Mouse (Mus musculus): ENCODE measurements around the gene 9130023H24Rik. TPM values are rescaled to one million over a fixed set of nuclear protein-coding genes. Genes with fewer than 3 reads are reported as not detected.

9130023H24Rik gene
- polyA plus RNA-seq, 1 experiment from 2014 or later: 9.0 TPM

- H3K36me3 ChIP-seq (ENCODE audit: control insufficient read depth, insufficient read depth, low read length): no peaks in the 10 kb centered on the region
- no peaks in the 10 kb centered on the region for H3K4me1 ChIP-seq (ENCODE audit: control insufficient read depth, insufficient read depth, low read length)
- no peak overlapping the region for H3K27ac ChIP-seq (ENCODE audit: low read depth, low read length)
- H3K4me3 ChIP-seq (ENCODE audit: low read depth, low read length): no peak overlapping the region
- no peak for DNase-seq (ENCODE audit: low spot score)
- ATAC-seq: no peak
- H3K27me3 ChIP-seq (replicated peaks; ENCODE audit: control insufficient read depth, insufficient read depth, low read length): no peaks in the 10 kb centered on the region
- WGBS: 91% methylated on average over 3 of the region's 3 CpGs
- H3K4me2 ChIP-seq (ENCODE audit: low read length): no peak overlapping the region
- H3K9ac ChIP-seq (ENCODE audit: low read length): no peak overlapping the region
- H3K9me3 ChIP-seq (replicated peaks; ENCODE audit: control insufficient read depth, low read length): no peaks in the 10 kb centered on the region
These were observed 16.9 kb downstream of the 9130023H24Rik start for GRCm38 (mm10) chr7:128220936-128221335.

- no peak for ATAC-seq
These were observed 17.9 kb downstream of the 9130023H24Rik start for GRCm38 (mm10) chr7:128219952-128220351.

GRCm38 (mm10) chr7:128209826-128210225, 28.0 kb downstream of the 9130023H24Rik start:
- WGBS: 68% methylated on average over 3 of the region's 3 CpGs
- H3K27me3 ChIP-seq (replicated peaks; ENCODE audit: control insufficient read depth, insufficient read depth, low read length): no peaks in the 10 kb centered on the region

More at GRCm38 (mm10) chr7:128219952-128220351, 17.9 kb downstream of the 9130023H24Rik start:
- WGBS: 88% methylated on average over 4 of the region's 4 CpGs
- no peaks in the 10 kb centered on the region for H3K9me3 ChIP-seq (replicated peaks; ENCODE audit: control insufficient read depth, low read length)
- no peaks in the 10 kb centered on the region for H3K4me1 ChIP-seq (ENCODE audit: control insufficient read depth, insufficient read depth, low read length)
- no peak overlapping the region for H3K9ac ChIP-seq (ENCODE audit: low read length)
- DNase-seq (ENCODE audit: low spot score): no peak
- H3K4me2 ChIP-seq (ENCODE audit: low read length): no peak overlapping the region
- H3K27me3 ChIP-seq (replicated peaks; ENCODE audit: control insufficient read depth, insufficient read depth, low read length): no peaks in the 10 kb centered on the region
- H3K27ac ChIP-seq (ENCODE audit: low read depth, low read length): no peak overlapping the region
- no peaks in the 10 kb centered on the region for H3K36me3 ChIP-seq (ENCODE audit: control insufficient read depth, insufficient read depth, low read length)
- no peak overlapping the region for H3K4me3 ChIP-seq (ENCODE audit: low read depth, low read length)

GRCm38 (mm10) chr7:128208187-128208586, 29.6 kb downstream of the 9130023H24Rik start:
- DNase-seq (ENCODE audit: low spot score) (peak; percentile 88), ATAC-seq (no peak)

More at GRCm38 (mm10) chr7:128209826-128210225, 28.0 kb downstream of the 9130023H24Rik start:
- no peaks in the 10 kb centered on the region for H3K4me1 ChIP-seq (ENCODE audit: control insufficient read depth, insufficient read depth, low read length)
- H3K27ac ChIP-seq (ENCODE audit: low read depth, low read length): no peak overlapping the region
- H3K9me3 ChIP-seq (replicated peaks; ENCODE audit: control insufficient read depth, low read length): no peaks in the 10 kb centered on the region
- ATAC-seq (no peak), DNase-seq (ENCODE audit: low spot score) (no peak)
- no peak overlapping the region for H3K4me2 ChIP-seq (ENCODE audit: low read length)
- no peaks in the 10 kb centered on the region for H3K36me3 ChIP-seq (ENCODE audit: control insufficient read depth, insufficient read depth, low read length)
- H3K9ac ChIP-seq (ENCODE audit: low read length): no peak overlapping the region
- H3K4me3 ChIP-seq (ENCODE audit: low read depth, low read length): no peak overlapping the region

GRCm38 (mm10) chr7:128206152-128206551, 31.7 kb downstream of the 9130023H24Rik start, which contains the start of gene Cox6a2:
Gene Cox6a2, minus strand, starts transcription at chr7:128206387.
- H3K9ac ChIP-seq (ENCODE audit: low read length): no peak within 1 kb of the TSS
- no peaks in the 10 kb centered on the region for H3K36me3 ChIP-seq (ENCODE audit: control insufficient read depth, insufficient read depth, low read length)
- no peaks in the 10 kb centered on the region for H3K4me1 ChIP-seq (ENCODE audit: control insufficient read depth, insufficient read depth, low read length)
- no peak within 1 kb of the TSS for H3K27ac ChIP-seq (ENCODE audit: low read depth, low read length)
- no peak within 1 kb of the TSS for H3K4me2 ChIP-seq (ENCODE audit: low read length)
- no peak within 1 kb of the TSS for H3K4me3 ChIP-seq (ENCODE audit: low read depth, low read length)
- ATAC-seq (no peak), DNase-seq (ENCODE audit: low spot score) (no peak)
- no peaks in the 10 kb centered on the region for H3K27me3 ChIP-seq (replicated peaks; ENCODE audit: control insufficient read depth, insufficient read depth, low read length)
- 74% methylated on average over 6 of the region's 6 CpGs for WGBS
- H3K9me3 ChIP-seq (replicated peaks; ENCODE audit: control insufficient read depth, low read length): no peaks in the 10 kb centered on the region

More at GRCm38 (mm10) chr7:128208187-128208586, 29.6 kb downstream of the 9130023H24Rik start:
- Histone ChIP-seq H3K4me2 (ENCODE audit: low read length) (no peak overlapping the region), H3K36me3 (ENCODE audit: control insufficient read depth, insufficient read depth, low read length) (no peaks in the 10 kb centered on the region), H3K9ac (ENCODE audit: low read length) (no peak overlapping the region), H3K27ac (ENCODE audit: low read depth, low read length) (no peak overlapping the region), H3K4me3 (ENCODE audit: low read depth, low read length) (no peak overlapping the region), H3K9me3 (replicated peaks; ENCODE audit: control insufficient read depth, low read length) (no peaks in the 10 kb centered on the region), H3K27me3 (replicated peaks; ENCODE audit: control insufficient read depth, insufficient read depth, low read length) (no peaks in the 10 kb centered on the region), H3K4me1 (ENCODE audit: control insufficient read depth, insufficient read depth, low read length) (no peaks in the 10 kb centered on the region)
- WGBS: 5% methylated on average over 4 of the region's 4 CpGs

- H3K4me3 ChIP-seq (ENCODE audit: low read depth, low read length): no peak overlapping the region
- ATAC-seq (no peak), DNase-seq (ENCODE audit: low spot score) (no peak)
- H3K27ac ChIP-seq (ENCODE audit: low read depth, low read length): no peak overlapping the region
- H3K4me2 ChIP-seq (ENCODE audit: low read length): no peak overlapping the region
- H3K4me1 ChIP-seq (ENCODE audit: control insufficient read depth, insufficient read depth, low read length): no peaks in the 10 kb centered on the region
- H3K36me3 ChIP-seq (ENCODE audit: control insufficient read depth, insufficient read depth, low read length): no peaks in the 10 kb centered on the region
- 86% methylated on average over 18 of the region's 18 CpGs for WGBS
- H3K9me3 ChIP-seq (replicated peaks; ENCODE audit: control insufficient read depth, low read length): no peaks in the 10 kb centered on the region
- H3K9ac ChIP-seq (ENCODE audit: low read length): no peak overlapping the region
- H3K27me3 ChIP-seq (replicated peaks; ENCODE audit: control insufficient read depth, insufficient read depth, low read length): no peaks in the 10 kb centered on the region
These were observed 32.1 kb downstream of the 9130023H24Rik start for GRCm38 (mm10) chr7:128205695-128206094.

GRCm38 (mm10) chr7:128204179-128204578, 33.7 kb downstream of the 9130023H24Rik start:
- no peak overlapping the region for H3K4me3 ChIP-seq (ENCODE audit: low read depth, low read length)
- no peaks in the 10 kb centered on the region for H3K9me3 ChIP-seq (replicated peaks; ENCODE audit: control insufficient read depth, low read length)
- H3K36me3 ChIP-seq (ENCODE audit: control insufficient read depth, insufficient read depth, low read length): no peaks in the 10 kb centered on the region
- H3K27me3 ChIP-seq (replicated peaks; ENCODE audit: control insufficient read depth, insufficient read depth, low read length): no peaks in the 10 kb centered on the region
- no peaks in the 10 kb centered on the region for H3K4me1 ChIP-seq (ENCODE audit: control insufficient read depth, insufficient read depth, low read length)
- no peak overlapping the region for H3K9ac ChIP-seq (ENCODE audit: low read length)
- DNase-seq (ENCODE audit: low spot score) (no peak), ATAC-seq (no peak)
- no peak overlapping the region for H3K4me2 ChIP-seq (ENCODE audit: low read length)
- no peak overlapping the region for H3K27ac ChIP-seq (ENCODE audit: low read depth, low read length)
- 88% methylated on average over 8 of the region's 8 CpGs for WGBS

GRCm38 (mm10) chr7:128203071-128203470, 34.8 kb downstream of the 9130023H24Rik start:
- Histone ChIP-seq H3K9ac (ENCODE audit: low read length) (no peak overlapping the region), H3K27ac (ENCODE audit: low read depth, low read length) (no peak overlapping the region), H3K4me3 (ENCODE audit: low read depth, low read length) (no peak overlapping the region), H3K36me3 (ENCODE audit: control insufficient read depth, insufficient read depth, low read length) (no peaks in the 10 kb centered on the region), H3K9me3 (replicated peaks; ENCODE audit: control insufficient read depth, low read length) (no peaks in the 10 kb centered on the region), H3K4me2 (ENCODE audit: low read length) (no peak overlapping the region), H3K27me3 (replicated peaks; ENCODE audit: control insufficient read depth, insufficient read depth, low read length) (no peaks in the 10 kb centered on the region), H3K4me1 (ENCODE audit: control insufficient read depth, insufficient read depth, low read length) (no peaks in the 10 kb centered on the region)
- whole genome bisulfite sequencing: 82% methylated on average over 9 of the region's 9 CpGs
- no peak for DNase-seq (ENCODE audit: low spot score)
- ATAC-seq: no peak

- WGBS: 88% methylated on average over 9 of the region's 9 CpGs
- no peak overlapping the region for H3K4me3 ChIP-seq (ENCODE audit: low read depth, low read length)
- no peaks in the 10 kb centered on the region for H3K4me1 ChIP-seq (ENCODE audit: control insufficient read depth, insufficient read depth, low read length)
- ATAC-seq: no peak
- H3K36me3 ChIP-seq (ENCODE audit: control insufficient read depth, insufficient read depth, low read length): no peaks in the 10 kb centered on the region
- no peak overlapping the region for H3K4me2 ChIP-seq (ENCODE audit: low read length)
- no peak overlapping the region for H3K27ac ChIP-seq (ENCODE audit: low read depth, low read length)
- H3K9ac ChIP-seq (ENCODE audit: low read length): no peak overlapping the region
- DNase-seq (ENCODE audit: low spot score): no peak
- H3K9me3 ChIP-seq (replicated peaks; ENCODE audit: control insufficient read depth, low read length): no peaks in the 10 kb centered on the region
- no peaks in the 10 kb centered on the region for H3K27me3 ChIP-seq (replicated peaks; ENCODE audit: control insufficient read depth, insufficient read depth, low read length)
These were observed 36.2 kb downstream of the 9130023H24Rik start for GRCm38 (mm10) chr7:128201607-128202006.

All from forebrain, embryonic 14.5 days (tissue).